Mouse (Mus musculus): Measurements from ENCODE around the gene Gm10392.

Gm10392 gene

DNA sequence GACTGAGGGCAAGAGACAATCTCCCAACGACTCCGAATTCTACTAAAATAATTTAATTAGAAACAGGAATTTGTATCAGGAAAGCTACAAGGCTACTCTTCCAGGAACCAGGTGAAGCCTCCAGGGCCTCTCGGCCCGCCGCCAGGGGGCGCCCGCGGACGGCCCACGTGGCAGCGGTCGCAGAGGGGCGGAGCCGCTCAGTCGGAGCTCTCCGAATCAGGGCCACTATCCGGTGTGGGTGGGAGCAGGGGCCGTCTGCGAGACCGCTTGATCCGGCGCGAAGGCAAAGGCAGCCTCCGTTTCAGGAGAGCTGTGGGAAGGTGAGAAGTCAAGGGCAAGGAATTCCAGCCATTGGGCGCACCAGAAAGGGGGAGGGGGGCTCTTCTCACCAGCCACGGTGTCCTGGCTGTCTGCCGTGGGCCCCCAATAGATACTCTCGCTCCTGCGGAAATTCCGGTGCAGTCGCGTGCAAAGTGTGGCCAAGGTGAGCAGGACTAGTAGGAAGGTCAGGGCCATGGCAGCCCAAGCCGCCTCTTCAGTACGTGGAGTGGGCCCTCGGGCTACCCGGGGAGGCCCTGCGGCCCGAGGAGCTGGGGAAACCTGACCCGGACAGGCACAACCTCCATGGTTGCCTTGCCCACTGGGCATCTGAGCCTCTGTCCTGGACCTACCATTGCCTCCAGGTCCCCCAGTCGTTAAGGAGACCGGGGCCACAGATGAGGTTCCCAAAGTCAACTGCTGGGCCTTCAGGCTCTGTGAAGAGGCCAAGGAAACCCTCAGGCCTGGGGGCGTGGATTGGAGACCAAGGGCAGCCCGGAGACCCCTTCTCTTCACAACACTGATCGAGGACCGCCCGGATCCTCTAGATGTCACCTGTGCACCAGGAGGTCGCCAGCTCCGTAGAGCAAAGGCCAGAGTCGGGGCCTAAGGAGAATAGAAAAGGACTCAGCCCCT lies 10.7 kb downstream of the Gm10392 start:
- peak; percentile 78 to 93 for DNase-seq (ENCODE audit: low spot score in 2 of 2)

- no peak for DNase-seq (ENCODE audit: low spot score in 2 of 2)
Observed at GRCm38 (mm10) chr11:77507426-77507825, 11.6 kb downstream of the Gm10392 start.

DNA sequence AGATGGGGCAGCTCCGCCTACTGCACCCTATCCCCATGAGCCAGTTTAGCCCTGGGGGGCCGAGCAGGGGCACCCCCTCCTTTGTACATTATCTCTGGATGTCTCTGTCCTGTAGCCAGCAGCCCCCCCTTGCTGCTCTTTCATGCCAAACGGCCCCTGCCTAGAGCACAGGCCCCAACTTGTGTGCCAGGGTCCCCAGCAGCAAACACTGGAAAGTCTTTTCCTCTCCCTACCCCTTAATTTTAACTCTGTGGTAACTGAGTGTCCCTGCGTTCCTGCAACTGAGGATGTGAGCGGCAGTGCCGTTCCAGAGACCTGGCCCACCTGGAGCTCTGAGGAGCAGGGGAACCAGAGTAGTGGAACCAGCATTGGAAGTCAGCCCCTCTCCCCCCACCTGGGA lies 12.1 kb downstream of the Gm10392 start:
- DNase-seq (ENCODE audit: low spot score in 2 of 2) = no peak

DNA sequence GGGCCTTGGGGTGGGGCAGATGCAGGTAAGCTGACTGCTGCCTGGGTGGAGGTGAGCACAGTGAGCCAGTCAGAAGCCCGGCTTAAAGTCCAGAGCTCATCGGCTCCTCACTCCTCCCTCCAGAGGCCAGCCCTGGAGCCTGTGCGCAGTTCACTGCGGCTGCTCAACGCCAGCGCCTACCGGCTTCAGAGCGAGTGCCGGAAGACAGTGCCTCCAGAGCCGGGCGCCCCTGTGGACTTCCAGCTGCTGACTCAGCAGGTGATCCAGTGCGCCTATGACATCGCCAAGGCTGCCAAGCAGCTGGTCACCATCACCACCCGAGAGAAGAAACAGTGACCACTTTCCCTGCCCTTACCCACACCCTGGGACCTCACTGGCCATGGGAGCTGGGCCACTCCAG lies 12.7 kb downstream of the Gm10392 start:
- no peak for DNase-seq (ENCODE audit: low spot score in 2 of 2)

GRCm38 (mm10) chr11:77505291-77505980 lies 13.6 kb downstream of the Gm10392 start:
- DNase-seq (ENCODE audit: low spot score in 2 of 2) = no peak

- DNase-seq (ENCODE audit: low spot score in 2 of 2) = no peak
Observed at GRCm38 (mm10) chr11:77504377-77504776, 14.6 kb downstream of the Gm10392 start.

DNA sequence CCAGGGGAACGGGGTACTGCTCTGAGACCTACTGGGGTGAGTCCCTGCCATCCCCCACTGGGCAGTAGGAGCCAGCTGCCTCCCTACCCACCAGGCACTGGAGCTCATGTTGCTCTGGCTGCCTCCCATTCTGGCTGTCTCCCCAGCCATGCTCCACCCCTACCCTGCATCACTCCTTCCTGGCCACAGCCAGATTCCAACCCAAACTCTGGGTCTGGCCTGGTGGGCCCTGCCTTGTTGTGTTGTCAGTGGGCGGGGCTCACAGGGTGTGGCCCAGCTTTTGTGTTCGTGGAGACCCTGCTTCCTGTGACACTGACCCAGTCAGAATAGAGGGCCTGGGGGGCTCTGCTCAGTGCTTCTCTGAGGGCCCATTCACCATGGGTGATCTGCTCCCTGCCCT lies 15.5 kb downstream of the Gm10392 start:
- DNase-seq (ENCODE audit: low spot score in 2 of 2) = no peak

DNA sequence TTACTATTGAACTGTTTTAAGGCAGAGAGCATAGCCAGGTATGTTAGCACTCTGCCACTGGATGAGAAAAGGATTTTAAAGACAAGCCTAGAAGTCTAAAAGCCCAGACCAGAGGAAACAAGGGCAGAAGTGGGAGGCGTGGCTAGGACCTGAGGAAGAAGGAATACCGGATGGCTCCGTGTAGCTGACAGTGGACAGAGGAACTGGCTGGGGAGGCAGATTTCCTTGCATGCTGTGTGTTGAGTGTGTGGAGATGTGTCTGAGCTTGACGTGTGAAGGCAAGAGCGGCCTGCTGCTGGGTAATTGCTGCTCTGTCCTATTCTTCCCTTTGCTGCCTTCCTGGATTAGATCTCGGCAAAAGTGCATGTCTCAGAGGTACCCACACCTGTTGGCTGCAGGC lies 16.5 kb downstream of the Gm10392 start:
- DNase-seq (ENCODE audit: low spot score in 2 of 2) = no peak

- DNase-seq (ENCODE audit: low spot score in 2 of 2) = no peak
Observed at GRCm38 (mm10) chr11:77501971-77502370, 17.0 kb downstream of the Gm10392 start.

DNA sequence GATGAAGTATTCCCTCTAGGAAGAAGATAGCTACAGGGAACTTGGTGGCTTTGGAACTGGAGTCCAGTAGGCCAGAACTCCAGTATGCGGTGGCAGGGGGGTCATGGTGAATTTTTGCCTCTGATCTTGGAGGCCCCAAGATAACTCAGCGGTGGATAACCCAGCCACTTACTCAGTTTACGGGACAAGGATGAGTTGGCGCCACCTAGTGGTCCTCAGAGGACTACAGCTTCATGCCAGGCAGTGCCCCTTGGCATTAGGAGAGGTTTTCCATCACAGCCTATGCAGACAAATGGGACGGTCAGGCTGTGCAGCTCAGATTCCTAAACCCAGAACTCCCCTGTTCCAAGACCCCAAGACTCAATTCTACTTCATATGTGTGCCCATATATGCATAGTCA lies 17.6 kb downstream of the Gm10392 start:
- peak; percentile 49 to 76 for DNase-seq (ENCODE audit: low spot score in 2 of 2)

- no peak for DNase-seq (ENCODE audit: low spot score in 2 of 2)
Observed at GRCm38 (mm10) chr11:77500361-77501325, 18.4 kb downstream of the Gm10392 start.

- DNase-seq (ENCODE audit: low spot score in 2 of 2) = no peak
Observed at GRCm38 (mm10) chr11:77499354-77499753, 19.6 kb downstream of the Gm10392 start.

DNA sequence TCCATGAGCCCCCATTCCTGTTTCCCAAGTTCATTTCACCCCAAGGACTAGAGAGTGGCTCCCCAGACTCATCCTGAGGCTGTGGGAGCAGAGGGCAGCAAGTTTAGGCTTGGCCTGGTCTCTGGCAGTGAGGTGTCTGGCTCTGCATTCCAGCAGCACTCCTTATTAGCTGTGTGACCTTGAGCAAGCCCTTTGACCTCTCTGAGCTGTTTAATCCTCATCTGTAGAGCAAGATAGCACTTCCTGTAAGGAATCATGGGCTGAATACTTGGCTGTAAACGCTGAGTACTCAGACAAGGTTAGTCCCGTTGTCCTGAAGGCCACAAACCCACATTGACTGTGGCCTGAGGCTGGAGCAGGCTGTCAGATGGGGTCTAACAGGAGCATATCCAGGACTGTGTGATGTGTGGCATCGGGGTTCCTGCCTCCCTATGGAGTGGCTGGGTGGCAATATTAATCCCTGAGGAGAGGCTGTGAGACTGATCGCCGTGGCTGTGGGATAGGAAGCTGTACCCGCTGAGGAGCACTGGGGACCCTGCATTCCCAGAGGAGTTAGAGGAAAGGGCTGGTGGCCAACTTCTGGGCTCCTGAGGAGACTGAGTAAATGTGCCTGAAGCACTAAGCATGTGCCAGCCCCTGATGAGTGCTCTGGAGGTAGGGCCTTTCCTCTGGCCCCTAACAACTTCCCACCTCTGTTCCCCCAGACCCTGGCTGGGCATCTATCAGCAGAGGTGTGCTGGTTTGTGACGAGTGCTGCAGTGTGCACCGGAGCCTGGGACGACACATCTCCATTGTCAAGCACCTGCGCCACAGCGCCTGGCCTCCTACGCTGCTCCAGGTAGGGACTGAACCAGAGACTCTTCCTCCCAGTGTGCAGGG lies 20.5 kb downstream of the Gm10392 start:
- no peak for DNase-seq (ENCODE audit: low spot score in 2 of 2)

GRCm38 (mm10) chr11:77497851-77498250 lies 21.1 kb downstream of the Gm10392 start:
- no peak for DNase-seq (ENCODE audit: low spot score in 2 of 2)

- DNase-seq (ENCODE audit: low spot score in 2 of 2) = peak in 1 of 2 experiments; percentile 78
Observed at GRCm38 (mm10) chr11:77497341-77497756, 21.6 kb downstream of the Gm10392 start.

DNA sequence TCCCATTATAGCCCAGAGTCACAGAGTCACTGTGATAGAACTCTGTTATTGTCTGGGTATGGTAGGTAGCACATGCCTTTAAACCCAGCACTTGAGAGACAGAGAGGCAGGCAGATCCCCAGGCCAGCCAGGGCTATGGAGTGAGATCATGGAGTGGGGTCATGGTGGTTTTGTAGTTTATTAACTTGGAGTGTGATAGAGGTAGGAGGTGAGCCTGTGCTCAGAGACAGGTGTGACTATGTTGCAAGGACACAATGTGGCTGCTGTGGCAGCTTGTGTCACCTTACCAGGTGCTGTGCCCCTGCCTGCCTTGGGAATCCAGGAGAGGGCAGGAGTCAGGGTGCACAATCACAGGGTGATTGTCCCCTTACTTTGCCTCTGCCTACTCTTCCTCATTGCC lies 23.5 kb downstream of the Gm10392 start:
- DNase-seq (ENCODE audit: low spot score in 2 of 2) = no peak

- no peak for DNase-seq (ENCODE audit: low spot score in 2 of 2)
Observed at GRCm38 (mm10) chr11:77494782-77495181, 24.2 kb downstream of the Gm10392 start.

DNA sequence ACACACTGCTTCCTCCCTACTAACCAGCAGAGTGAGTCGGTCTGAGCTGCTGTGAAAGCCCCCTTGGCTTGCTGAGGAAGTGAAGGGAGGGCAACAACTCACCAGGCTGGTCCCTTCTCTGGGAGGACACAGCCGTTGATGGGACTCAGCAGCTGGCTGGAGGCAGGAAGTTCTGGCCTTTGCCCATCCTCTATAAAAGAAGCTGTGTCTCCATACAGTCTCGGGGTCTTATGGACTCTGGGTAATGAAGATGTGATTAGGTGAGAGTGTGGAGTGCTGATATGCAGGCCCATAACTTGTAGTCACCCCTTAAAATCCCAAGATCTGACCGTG lies 24.7 kb downstream of the Gm10392 start:
- no peak for DNase-seq (ENCODE audit: low spot score in 2 of 2)

GRCm38 (mm10) chr11:77493512-77494343 lies 25.3 kb downstream of the Gm10392 start, which contains the start of gene Git1:
TSS of gene Git1 (plus strand) at chr11:77493562.
- DNase-seq (ENCODE audit: low spot score in 2 of 2) = peak; percentile 41 to 47

GRCm38 (mm10) chr11:77492911-77493332 lies 26.1 kb downstream of the Gm10392 start:
- peak; percentile 89 to 90 for DNase-seq (ENCODE audit: low spot score in 2 of 2)
